Mouse (Mus musculus): ENCODE results near the gene Prim2. TPM values are rescaled to one million over a fixed set of nuclear protein-coding genes. Genes with fewer than 3 reads are reported as not detected.
A peak's percentile ranks its signal among the peaks of the same experiment; 100 is the strongest.

Prim2 gene
- polyA plus RNA-seq, 1 experiment from 2014 or later = 21.5 TPM

DNA sequence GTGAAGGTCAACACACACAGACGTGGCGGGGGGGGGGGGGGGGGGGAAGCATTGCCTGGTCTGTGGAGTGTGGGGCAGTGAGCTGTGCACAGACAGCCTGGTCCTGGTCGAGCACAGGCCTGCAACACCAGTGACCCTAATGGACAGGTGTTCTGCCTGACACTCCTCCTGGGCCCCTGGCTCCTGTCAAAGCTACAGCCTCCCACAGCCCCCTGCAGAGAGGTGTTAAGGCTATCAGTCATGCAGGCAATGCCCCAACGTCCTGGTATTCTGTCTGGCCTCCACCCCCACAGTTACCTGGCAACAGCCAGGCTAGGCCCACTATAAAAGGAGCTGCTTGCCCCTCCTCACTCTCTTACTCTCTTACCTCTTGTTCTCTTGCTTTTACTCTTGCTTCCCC, 10.8 kb upstream of the Prim2 start:
- H3K36me3 ChIP-seq = no peaks in the 10 kb centered on the region
- WGBS = 42% methylated on average over 4 of the region's 4 CpGs
- H3K9ac ChIP-seq = no peak overlapping the region
- H3K4me1 ChIP-seq (replicated peaks) = no peaks in the 10 kb centered on the region
- 0 out of 2 replicates have a peak, but pooled peaks cover under 1% of the 10 kb centered on the region for H3K9me3 ChIP-seq
- H3K4me3 ChIP-seq = no peak overlapping the region
- no peak overlapping the region for H3K27ac ChIP-seq (replicated peaks)
- H3K27me3 ChIP-seq = no peaks in the 10 kb centered on the region
- no peak for ATAC-seq (ENCODE audit: low read depth)
- H3K4me2 ChIP-seq = no peak overlapping the region

DNA sequence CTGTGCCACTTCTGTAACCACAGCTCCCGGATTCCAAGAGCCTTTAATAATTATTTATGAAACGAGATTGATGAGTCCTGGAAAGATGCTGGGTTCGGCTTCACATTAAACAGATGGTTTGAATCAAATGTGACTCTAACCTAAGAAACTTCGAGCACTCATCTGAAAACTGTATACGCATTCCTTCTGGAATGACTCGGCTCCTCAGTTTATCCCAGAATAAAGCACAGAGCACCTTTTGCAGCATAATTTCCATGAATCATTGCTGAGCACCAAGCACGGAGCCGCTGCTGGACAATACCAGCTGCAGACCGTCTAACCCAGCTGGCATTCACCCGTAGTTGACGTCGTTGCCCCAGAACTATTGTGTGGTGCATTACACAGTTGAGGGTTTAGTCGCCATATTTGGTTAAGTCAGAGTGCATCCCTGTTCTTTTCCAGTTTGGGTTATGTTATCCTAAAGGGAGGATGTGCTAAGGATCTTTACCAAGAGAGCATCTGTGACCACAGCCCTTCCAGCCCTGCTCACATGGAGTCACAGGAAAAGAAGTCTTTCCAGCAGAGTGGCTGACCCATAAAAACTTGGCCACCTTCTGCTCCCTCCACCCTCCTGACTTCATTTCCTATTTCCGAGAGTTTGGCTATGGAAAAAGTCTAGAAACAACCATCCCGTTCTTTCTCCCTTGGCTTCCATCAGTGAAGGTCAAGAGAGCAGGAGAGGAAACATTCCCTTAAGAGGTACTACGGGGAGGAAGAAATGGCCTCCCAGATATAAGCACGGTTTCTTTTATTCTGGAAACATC, 3.8 kb upstream of the Prim2 start:
- no peak for ATAC-seq (ENCODE audit: low read depth)
- no peaks in the 10 kb centered on the region for H3K27me3 ChIP-seq
- H3K4me1 ChIP-seq (replicated peaks) = peaks cover 14% of the 10 kb centered on the region
- H3K4me3 ChIP-seq = no peak overlapping the region
- H3K36me3 ChIP-seq = no peaks in the 10 kb centered on the region
- no peak overlapping the region for H3K4me2 ChIP-seq
- H3K9ac ChIP-seq = no peak overlapping the region
- WGBS = 79% methylated on average over 17 of the region's 17 CpGs
- no peaks in the 10 kb centered on the region for H3K9me3 ChIP-seq
- no peak overlapping the region for H3K27ac ChIP-seq (replicated peaks)

DNA sequence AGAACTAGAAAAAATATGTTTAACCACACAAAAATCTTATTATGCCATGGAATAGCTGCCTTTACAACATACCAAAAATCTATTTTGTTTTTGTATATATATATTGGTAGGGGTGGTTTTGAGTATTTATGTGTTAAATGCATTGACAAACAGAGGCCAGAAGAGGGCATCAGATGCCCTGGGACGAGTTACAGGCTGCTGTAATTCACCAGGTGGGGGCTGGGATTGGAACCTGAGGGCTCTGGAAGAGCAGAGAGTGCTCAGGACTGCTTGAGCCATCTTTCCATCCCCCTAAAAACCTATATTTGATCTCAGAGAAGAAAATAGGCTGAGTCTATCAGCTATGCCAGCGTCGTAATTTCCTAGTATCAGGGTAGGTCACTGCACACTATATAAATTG, 2.9 kb upstream of the Prim2 start:
- 27% methylated on average over 3 of the region's 3 CpGs for WGBS
- Histone ChIP-seq H3K4me3 (no peak overlapping the region), H3K27ac (replicated peaks) (no peak overlapping the region), H3K27me3 (no peaks in the 10 kb centered on the region), H3K9me3 (no peaks in the 10 kb centered on the region), H3K36me3 (no peaks in the 10 kb centered on the region), H3K4me1 (replicated peaks) (peaks cover 15% of the 10 kb centered on the region), H3K4me2 (no peak overlapping the region), H3K9ac (no peak overlapping the region)
- no peak for ATAC-seq (ENCODE audit: low read depth)

DNA sequence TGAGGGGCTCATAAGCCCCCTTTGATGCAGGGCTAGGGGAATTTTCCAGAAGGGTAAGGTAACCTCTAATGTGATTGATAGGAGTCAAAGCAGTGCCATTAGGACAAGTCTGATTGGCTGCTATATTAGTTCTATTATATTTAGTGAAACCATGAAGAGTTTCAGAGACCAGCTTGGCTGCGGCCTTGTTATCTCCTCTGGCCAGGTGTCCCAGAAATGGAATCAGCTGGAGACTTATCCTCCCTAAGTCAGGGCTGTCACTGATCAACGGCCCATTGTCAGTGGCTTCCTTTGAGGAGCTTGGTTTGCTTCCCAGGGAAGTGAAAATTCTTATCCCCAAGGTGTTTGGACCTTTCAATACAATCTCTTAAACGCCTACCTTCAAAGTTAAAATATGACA, 2.5 kb upstream of the Prim2 start:
- Histone ChIP-seq H3K9ac (no peak overlapping the region), H3K9me3 (no peaks in the 10 kb centered on the region), H3K27ac (replicated peaks) (no peak overlapping the region), H3K4me1 (replicated peaks) (peaks cover 15% of the 10 kb centered on the region), H3K27me3 (no peaks in the 10 kb centered on the region), H3K4me2 (no peak overlapping the region), H3K4me3 (no peak overlapping the region), H3K36me3 (no peaks in the 10 kb centered on the region)
- 71% methylated on average over 3 of the region's 3 CpGs for WGBS
- no peak for ATAC-seq (ENCODE audit: low read depth)

DNA sequence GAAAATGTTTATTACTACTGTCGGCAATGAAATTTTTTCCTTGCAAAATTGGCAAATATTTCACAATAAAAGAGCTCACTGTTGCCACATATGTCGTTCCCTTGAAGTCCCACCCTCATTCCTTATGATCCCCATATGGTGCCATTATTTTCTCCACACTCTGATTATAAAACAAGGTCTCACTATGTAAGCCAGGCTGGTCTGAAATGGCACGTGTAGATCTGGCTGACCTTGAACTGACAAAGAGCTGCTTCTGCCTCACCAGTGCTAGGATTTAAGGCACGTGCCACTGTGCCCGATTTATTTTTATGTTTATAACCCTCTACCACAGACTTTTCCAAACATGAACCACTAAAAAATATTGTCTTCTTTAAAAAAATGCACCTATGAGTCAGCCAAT, 1.8 kb upstream of the Prim2 start:
- Histone ChIP-seq H3K4me3 (no peak overlapping the region), H3K36me3 (no peaks in the 10 kb centered on the region), H3K4me2 (no peak overlapping the region), H3K9me3 (no peaks in the 10 kb centered on the region), H3K27me3 (no peaks in the 10 kb centered on the region), H3K4me1 (replicated peaks) (peaks cover 15% of the 10 kb centered on the region), H3K9ac (no peak overlapping the region), H3K27ac (replicated peaks) (no peak overlapping the region)
- WGBS = 65% methylated on average over 5 of the region's 5 CpGs
- no peak for ATAC-seq (ENCODE audit: low read depth)

DNA sequence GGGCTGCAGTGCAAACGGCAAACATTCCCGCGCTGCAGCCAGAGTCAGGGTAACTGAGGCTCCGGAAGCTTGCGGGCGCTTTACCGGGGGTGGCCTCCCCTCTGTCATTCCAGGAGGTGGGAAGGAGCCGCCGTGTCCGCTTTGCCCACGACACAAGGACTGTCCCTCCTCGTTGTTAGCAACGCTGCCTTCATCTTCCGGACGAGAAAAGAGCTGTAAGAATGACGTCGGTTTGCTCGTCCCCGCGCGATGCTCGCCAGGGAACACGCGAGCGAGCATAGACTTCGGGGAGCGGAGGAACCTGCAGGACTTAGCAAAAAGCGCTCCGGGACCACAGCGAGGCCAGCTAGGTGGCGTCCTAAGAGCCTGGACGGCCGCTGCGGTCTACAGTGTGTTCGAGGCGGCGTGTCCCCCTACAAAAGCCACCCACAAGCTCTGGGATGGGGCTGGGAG, 595 bp upstream of the Prim2 start:
- Histone ChIP-seq H3K36me3 (peaks cover 7% of the 10 kb centered on the region), H3K9me3 (no peaks in the 10 kb centered on the region), H3K4me3 (peak overlapping the region; percentile 75), H3K27ac (replicated peaks) (peak overlapping the region; percentile 95), H3K4me1 (replicated peaks) (peaks cover 15% of the 10 kb centered on the region), H3K4me2 (peak overlapping the region; percentile 80), H3K9ac (peak overlapping the region; percentile 84), H3K27me3 (no peaks in the 10 kb centered on the region)
- ATAC-seq (ENCODE audit: low read depth) = peak; percentile 85
- WGBS = under 1% methylated on average over 37 of the region's 37 CpGs

DNA sequence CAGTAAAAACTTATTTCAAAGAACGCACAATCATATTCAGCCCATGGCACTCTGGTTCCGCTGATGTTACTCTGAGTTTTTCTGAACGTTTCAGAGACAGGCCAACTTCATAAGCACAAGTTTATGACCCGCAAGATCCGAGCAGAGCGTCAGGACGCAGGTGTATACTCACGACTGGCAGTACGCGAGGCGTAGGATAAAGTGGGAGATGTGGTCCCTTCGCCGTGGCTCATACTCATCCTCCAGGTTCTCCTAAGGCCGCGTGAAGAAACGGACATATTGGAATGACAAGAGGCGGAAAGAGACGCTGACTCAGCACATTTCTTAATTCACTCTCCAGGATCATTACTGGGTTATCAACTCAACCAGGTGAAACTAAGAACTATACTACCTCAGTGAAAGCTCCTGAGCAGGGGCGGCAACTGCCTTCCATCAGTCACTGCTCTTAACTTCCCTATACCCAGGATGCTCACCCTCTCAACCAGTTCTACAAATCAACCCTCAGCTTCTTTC, 5.9 kb downstream of the Prim2 start:
- WGBS = 88% methylated on average over 19 of the region's 19 CpGs
- Histone ChIP-seq H3K4me3 (no peak overlapping the region), H3K36me3 (peaks cover 36% of the 10 kb centered on the region), H3K4me1 (replicated peaks) (0 out of 2 replicates have a peak, but pooled peaks cover 4% of the 10 kb centered on the region), H3K27ac (replicated peaks) (no peak overlapping the region), H3K27me3 (no peaks in the 10 kb centered on the region), H3K4me2 (no peak overlapping the region), H3K9ac (no peak overlapping the region), H3K9me3 (no peaks in the 10 kb centered on the region)
- peak; percentile 28; the same call in 1 of the 2 replicates for ATAC-seq (ENCODE audit: low read depth)

DNA sequence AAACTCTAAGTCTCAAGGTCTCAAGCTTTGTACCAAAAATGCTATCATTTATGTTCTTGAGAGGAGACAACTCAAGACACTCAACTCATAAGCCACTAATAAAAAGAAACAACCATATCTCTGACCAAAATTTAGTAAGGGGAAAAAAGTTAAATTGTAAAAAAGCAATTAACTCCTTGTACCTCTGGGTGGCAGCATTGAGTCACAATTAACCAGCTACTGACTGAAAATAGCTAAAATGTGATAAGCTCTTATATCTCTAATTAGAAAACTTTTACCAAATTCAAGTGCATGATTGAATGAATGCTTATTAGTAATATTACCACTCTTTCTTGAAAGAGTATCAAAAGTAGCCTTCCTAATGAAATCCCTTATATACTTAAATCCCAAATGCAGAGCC, 6.4 kb downstream of the Prim2 start:
- Histone ChIP-seq H3K9me3 (no peaks in the 10 kb centered on the region), H3K27me3 (no peaks in the 10 kb centered on the region), H3K9ac (no peak overlapping the region), H3K27ac (replicated peaks) (no peak overlapping the region), H3K36me3 (peaks cover 36% of the 10 kb centered on the region), H3K4me3 (no peak overlapping the region), H3K4me2 (no peak overlapping the region), H3K4me1 (replicated peaks) (no peaks in the 10 kb centered on the region)
- no peak for ATAC-seq (ENCODE audit: low read depth)

DNA sequence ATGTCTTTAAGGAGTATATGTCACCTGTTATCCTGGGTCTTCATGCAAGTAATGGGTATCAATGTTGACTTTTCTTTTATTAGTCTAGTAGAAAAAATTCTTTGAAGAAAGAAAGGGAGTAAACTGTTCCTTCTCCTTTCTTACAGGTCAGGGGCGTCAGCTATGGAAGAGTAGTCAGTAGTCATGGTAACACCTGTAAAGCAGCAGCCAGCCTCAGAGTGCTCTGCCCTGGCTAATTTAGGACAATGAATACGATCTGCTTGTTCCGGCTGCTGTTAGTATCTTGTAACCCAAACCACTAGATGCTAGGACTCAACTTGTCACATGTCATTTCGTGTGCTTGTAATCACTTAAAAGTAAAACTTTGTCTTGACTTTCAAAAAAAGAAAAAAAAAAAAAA, 11.3 kb downstream of the Prim2 start:
- Histone ChIP-seq H3K4me1 (replicated peaks) (no peaks in the 10 kb centered on the region), H3K27ac (replicated peaks) (no peak overlapping the region), H3K4me2 (no peak overlapping the region), H3K4me3 (no peak overlapping the region), H3K36me3 (peaks cover 35% of the 10 kb centered on the region), H3K9me3 (no peaks in the 10 kb centered on the region), H3K27me3 (no peaks in the 10 kb centered on the region), H3K9ac (no peak overlapping the region)
- no peak for ATAC-seq (ENCODE audit: low read depth)
- 82% methylated on average over 4 of the region's 4 CpGs for WGBS

DNA sequence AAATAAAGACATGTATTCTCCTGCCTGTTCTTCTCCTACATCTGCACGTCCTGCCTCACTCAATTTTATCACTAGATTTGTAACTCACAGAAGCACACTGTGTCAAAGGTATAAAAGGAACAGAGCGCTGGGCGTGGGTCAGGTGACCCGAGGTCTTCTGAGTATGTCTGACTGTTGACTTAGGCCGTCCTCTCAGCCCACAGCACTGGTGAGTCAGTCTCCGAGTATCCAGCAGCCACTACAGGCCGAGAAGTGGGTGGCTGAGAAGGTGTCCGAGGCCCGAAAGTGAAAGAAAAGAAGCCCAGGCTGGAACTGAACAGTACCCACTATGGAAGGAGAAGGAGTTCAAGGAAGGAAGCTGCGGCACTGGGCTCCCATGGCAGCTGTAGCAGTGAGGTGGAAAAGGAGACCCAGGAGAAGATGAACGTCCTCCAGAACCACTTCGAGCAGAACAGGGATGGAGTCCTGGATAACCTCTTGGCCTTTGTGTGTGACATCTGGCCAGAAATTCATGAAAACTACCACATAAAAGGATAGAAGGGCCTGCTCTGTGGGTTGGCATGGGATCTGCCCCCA, 11.9 kb downstream of the Prim2 start:
- H3K9ac ChIP-seq = no peak overlapping the region
- H3K27me3 ChIP-seq = no peaks in the 10 kb centered on the region
- H3K4me1 ChIP-seq (replicated peaks) = no peaks in the 10 kb centered on the region
- H3K4me2 ChIP-seq = no peak overlapping the region
- H3K27ac ChIP-seq (replicated peaks) = no peak overlapping the region
- WGBS = 93% methylated on average over 12 of the region's 12 CpGs
- H3K4me3 ChIP-seq = no peak overlapping the region
- H3K9me3 ChIP-seq = no peaks in the 10 kb centered on the region
- peaks cover 35% of the 10 kb centered on the region for H3K36me3 ChIP-seq
- ATAC-seq (ENCODE audit: low read depth) = no peak

DNA sequence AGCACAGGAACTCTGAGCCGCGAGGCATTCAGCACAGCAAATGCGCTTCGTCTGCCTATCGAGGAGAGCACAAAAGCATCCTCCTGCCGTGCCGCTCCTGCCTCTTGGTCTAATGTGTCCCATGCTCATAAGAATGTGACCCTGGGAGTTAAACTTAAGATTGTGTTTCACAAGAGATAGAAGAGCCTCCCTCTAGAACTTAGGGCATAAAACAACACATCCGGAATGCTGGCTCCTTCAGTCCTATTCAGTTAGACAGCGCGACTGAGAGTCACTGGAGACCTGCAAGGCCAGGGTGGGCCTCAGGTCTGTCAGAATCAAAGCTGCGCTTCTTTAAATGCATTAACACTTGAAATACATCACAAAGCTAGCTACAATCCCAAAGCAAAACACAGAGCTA, 18.7 kb downstream of the Prim2 start:
- no peaks in the 10 kb centered on the region for H3K9me3 ChIP-seq
- no peak overlapping the region for H3K4me3 ChIP-seq
- 92% methylated on average over 11 of the region's 11 CpGs for WGBS
- ATAC-seq (ENCODE audit: low read depth) = no peak
- no peaks in the 10 kb centered on the region for H3K27me3 ChIP-seq
- H3K36me3 ChIP-seq = peaks cover 25% of the 10 kb centered on the region
- H3K9ac ChIP-seq = no peak overlapping the region
- H3K4me1 ChIP-seq (replicated peaks) = 0 out of 2 replicates have a peak, but pooled peaks cover 4% of the 10 kb centered on the region
- H3K4me2 ChIP-seq = no peak overlapping the region
- H3K27ac ChIP-seq (replicated peaks) = no peak overlapping the region

DNA sequence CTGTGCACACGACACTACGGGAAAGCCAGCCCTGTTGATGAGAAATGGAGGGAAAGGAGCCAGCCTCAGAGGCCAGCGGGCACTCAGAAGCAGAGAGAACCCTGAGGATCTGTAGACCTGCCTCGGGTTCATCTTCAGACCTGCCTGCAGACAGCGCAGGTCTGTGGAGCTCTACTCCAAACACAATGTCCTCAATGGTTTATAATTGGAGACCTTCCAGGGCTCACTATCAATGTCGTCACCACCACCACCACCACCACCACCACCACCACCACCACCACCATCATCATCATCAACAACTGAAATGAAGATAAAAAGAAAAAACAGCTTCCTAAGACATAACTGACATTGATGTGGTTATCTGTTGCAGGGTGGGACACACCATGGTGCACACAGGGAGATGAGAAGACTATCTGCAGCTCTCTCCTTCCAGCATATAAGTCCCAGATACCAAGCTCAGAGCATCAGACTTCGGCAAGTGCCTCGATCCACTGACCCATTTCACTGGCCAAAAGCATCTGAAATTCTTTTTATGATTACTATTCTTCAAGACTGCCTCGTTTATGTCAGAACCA, 20.0 kb downstream of the Prim2 start:
- Histone ChIP-seq H3K4me2 (no peak overlapping the region), H3K27ac (replicated peaks) (no peak overlapping the region), H3K4me3 (no peak overlapping the region), H3K9ac (no peak overlapping the region), H3K27me3 (no peaks in the 10 kb centered on the region), H3K9me3 (no peaks in the 10 kb centered on the region), H3K4me1 (replicated peaks) (peaks cover 9% of the 10 kb centered on the region; the same call in 1 of the 2 replicates), H3K36me3 (peaks cover 25% of the 10 kb centered on the region)
- no peak for ATAC-seq (ENCODE audit: low read depth)
- WGBS = 95% methylated on average over 9 of the region's 9 CpGs
